Mouse (Mus musculus) lung, adult 2 months (tissue): ENCODE measurements around the gene Leng9.

Source experiments
- CTCF ChIP-seq: fragments of 200-500 bp; IDR thresholded peaks from 2 replicates; pipeline ENCODE4 v1.5.1; 2011; ENCODE audit warnings: mild to moderate bottlenecking, low read length, control low read depth; ENCODE audit not compliant: insufficient read depth
- POLR2A ChIP-seq: fragments of 200-500 bp; IDR thresholded peaks from 2 replicates; pipeline ENCODE4 v1.6.1; 2011; ENCODE audit warnings: low read depth, mild to moderate bottlenecking, control low read depth, low read length, borderline replicate concordance; ENCODE audit errors: extremely low read depth

GRCm38 (mm10) chr7:4150059-4150541 lies at the start of gene Leng9:
- TF ChIP-seq CTCF (no peak), POLR2A (no peak)
